Mouse (Mus musculus) embryonic facial prominence, embryonic 10.5 days (tissue): ENCODE measurements at regions not wholly inside any gene's neighbourhood (a gene's known extent, or its start where the extent isn't known, plus 50 kb on each side); places are given as distances from the start of the nearest gene placed in this dataset.

ENCODE experiments used
- DNase-seq: peaks from one replicate; pipeline ENCODE4 v3.0.0-alpha.2; 2017; ENCODE audit warnings: low spot score
- H3K27ac ChIP-seq: fragments of 300-500 bp; sonication (generic); replicated peaks from 2 replicates; pipeline ENCODE4 v1.5.1; 2016; ENCODE audit warnings: mild to moderate bottlenecking
- H3K27me3 ChIP-seq: fragments of 300-500 bp; sonication (generic); replicated peaks from 2 replicates; pipeline ENCODE4 v1.6.1; 2016; ENCODE audit warnings: low read depth, mild to moderate bottlenecking; ENCODE audit not compliant: poor library complexity, severe bottlenecking
- H3K36me3 ChIP-seq: fragments of 300-500 bp; sonication (generic); replicated peaks from 2 replicates; pipeline ENCODE4 v1.6.1; 2016; ENCODE audit warnings: mild to moderate bottlenecking, moderate library complexity
- H3K4me1 ChIP-seq: fragments of 300-500 bp; sonication (generic); 2 replicates; pipeline ENCODE4 v1.6.1; 2016
- H3K4me3 ChIP-seq: fragments of 300-500 bp; sonication (generic); 2 replicates; pipeline ENCODE4 v1.5.1; 2016; ENCODE audit warnings: mild to moderate bottlenecking, moderate library complexity
- H3K9me3 ChIP-seq: fragments of 300-500 bp; sonication (generic); 2 replicates; pipeline ENCODE4 v1.6.1; 2016; ENCODE audit warnings: mild to moderate bottlenecking
- WGBS: fragments of 180-500 bp; shearing (Covaris S2); methylation state at CpG from one replicate; pipeline ENCODE4 v1.1.7; 2016; 5-methylcytosine and 5-hydroxymethylcytosine counted together

GRCm38 (mm10) chr12:58743800-58744199, 268.0 kb downstream of the Sec23a start:
- Histone ChIP-seq H3K27me3 (no peaks in the 10 kb centered on the region), H3K4me3 (no peak overlapping the region), H3K27ac (no peak overlapping the region), H3K4me1 (0 out of 2 replicates have a peak, but pooled peaks cover 3% of the 10 kb centered on the region), H3K36me3 (no peaks in the 10 kb centered on the region), H3K9me3 (no peaks in the 10 kb centered on the region)
- WGBS, result 87% methylated on average over 1 of the region's 1 CpGs
- DNase-seq, result no peak

- no peaks in the 10 kb centered on the region for H3K9me3 ChIP-seq
- H3K27me3 ChIP-seq, result no peaks in the 10 kb centered on the region
- H3K4me1 ChIP-seq, result no peaks in the 10 kb centered on the region
- no peak overlapping the region for H3K4me3 ChIP-seq
- 70% methylated on average over 1 of the region's 1 CpGs for WGBS
- H3K27ac ChIP-seq, result no peak overlapping the region
- DNase-seq, result no peak
- H3K36me3 ChIP-seq, result no peaks in the 10 kb centered on the region
Observed at GRCm38 (mm10) chr12:58728094-58728493, 283.7 kb downstream of the Sec23a start.

GRCm38 (mm10) chr12:58727547-58727946, 284.3 kb downstream of the Sec23a start:
- no peaks in the 10 kb centered on the region for H3K36me3 ChIP-seq
- H3K4me1 ChIP-seq, result no peaks in the 10 kb centered on the region
- H3K27ac ChIP-seq, result no peak overlapping the region
- 92% methylated on average over 2 of the region's 2 CpGs for WGBS
- H3K4me3 ChIP-seq, result no peak overlapping the region
- H3K27me3 ChIP-seq, result no peaks in the 10 kb centered on the region
- DNase-seq, result no peak
- no peaks in the 10 kb centered on the region for H3K9me3 ChIP-seq

DNA sequence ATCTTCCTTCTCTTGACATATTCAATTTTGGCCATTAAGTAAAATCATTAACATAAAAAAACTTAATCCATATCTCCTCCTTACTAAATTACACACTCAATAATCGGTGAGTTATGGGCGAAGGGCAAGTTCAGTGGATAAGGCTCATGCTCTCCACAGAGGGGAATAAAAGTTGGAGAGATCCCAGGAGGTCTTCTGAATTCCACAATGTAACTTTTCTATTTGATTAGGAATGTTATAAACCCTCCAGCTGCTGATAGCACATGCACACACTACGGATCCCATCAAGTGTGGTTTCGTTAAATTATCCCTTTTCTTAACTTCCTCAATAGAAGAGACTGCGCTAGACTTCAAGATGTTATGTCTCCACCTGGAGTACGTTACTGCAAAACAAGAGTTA, 293.9 kb downstream of the Sec23a start:
- DNase-seq, result no peak
- Histone ChIP-seq H3K36me3 (no peaks in the 10 kb centered on the region), H3K9me3 (no peaks in the 10 kb centered on the region), H3K4me1 (no peaks in the 10 kb centered on the region), H3K27ac (no peak overlapping the region), H3K4me3 (no peak overlapping the region), H3K27me3 (no peaks in the 10 kb centered on the region)
- 92% methylated on average over 6 of the region's 6 CpGs for WGBS

DNA sequence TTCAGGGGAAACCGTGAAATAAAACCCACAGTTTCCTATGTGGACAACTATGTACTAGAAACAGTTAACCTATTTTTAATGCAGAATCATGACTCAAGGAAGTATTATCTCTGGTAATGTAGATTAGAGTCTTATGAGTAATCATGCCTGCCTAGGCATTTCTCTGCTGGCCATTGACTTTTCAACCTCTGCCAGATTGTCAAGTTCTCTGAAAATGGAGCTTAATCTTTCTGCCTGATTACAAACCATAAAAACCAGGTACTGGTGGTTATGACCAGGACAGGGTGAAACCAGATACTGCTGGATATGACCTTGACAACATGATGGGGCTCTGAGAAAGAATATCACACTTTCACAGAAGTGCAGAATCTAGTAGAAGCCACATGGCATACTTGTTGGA, 297.6 kb downstream of the Sec23a start:
- Histone ChIP-seq H3K4me1 (no peaks in the 10 kb centered on the region), H3K27me3 (no peaks in the 10 kb centered on the region), H3K27ac (no peak overlapping the region), H3K4me3 (no peak overlapping the region), H3K36me3 (no peaks in the 10 kb centered on the region), H3K9me3 (no peaks in the 10 kb centered on the region)
- 95% methylated on average over 1 of the region's 1 CpGs for WGBS
- no peak for DNase-seq

- Histone ChIP-seq H3K27me3 (no peaks in the 10 kb centered on the region), H3K4me3 (no peak overlapping the region), H3K4me1 (no peaks in the 10 kb centered on the region), H3K27ac (no peak overlapping the region), H3K9me3 (no peaks in the 10 kb centered on the region), H3K36me3 (no peaks in the 10 kb centered on the region)
- no peak for DNase-seq
- WGBS, result 90% methylated on average over 5 of the region's 5 CpGs
Observed at GRCm38 (mm10) chr12:58695680-58696079, 316.1 kb downstream of the Sec23a start.

DNA sequence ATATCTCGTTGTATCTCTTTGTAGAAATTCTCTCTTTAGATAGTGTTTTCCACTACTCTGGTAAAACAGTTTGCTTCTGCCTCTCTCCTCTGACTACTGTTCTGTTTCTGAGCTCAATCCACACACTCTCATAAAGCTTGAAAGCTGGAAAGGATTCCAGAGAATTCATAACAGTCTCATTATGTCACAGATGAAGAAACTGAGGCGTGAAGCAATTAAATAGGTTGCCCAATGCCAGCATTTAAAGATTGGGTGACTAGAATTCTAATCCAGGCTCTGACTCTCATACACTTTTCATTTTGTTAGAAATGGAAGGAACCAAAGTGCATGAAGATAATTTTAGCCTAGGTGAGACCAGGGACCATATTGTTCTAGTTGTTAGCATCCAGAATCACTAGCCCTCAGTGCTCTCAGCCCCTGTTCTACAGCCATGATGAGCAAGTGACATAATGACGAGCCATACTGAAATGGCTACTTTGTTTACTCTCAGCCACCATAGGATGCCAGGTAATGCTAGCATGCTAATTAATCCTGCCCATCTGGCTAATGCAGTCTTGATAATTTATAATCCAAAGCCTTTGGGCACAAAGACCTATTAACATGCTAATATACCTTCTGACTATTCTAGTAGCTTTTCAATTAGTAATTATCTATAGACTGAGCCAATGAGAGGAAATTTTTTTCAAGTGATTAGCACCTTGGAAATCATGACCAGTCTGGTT, 341.7 kb downstream of the Sec23a start:
- Histone ChIP-seq H3K4me3 (no peak overlapping the region), H3K9me3 (no peaks in the 10 kb centered on the region), H3K27ac (no peak overlapping the region), H3K4me1 (no peaks in the 10 kb centered on the region), H3K27me3 (no peaks in the 10 kb centered on the region), H3K36me3 (no peaks in the 10 kb centered on the region)
- WGBS, result 84% methylated on average over 3 of the region's 3 CpGs
- no peak for DNase-seq

DNA sequence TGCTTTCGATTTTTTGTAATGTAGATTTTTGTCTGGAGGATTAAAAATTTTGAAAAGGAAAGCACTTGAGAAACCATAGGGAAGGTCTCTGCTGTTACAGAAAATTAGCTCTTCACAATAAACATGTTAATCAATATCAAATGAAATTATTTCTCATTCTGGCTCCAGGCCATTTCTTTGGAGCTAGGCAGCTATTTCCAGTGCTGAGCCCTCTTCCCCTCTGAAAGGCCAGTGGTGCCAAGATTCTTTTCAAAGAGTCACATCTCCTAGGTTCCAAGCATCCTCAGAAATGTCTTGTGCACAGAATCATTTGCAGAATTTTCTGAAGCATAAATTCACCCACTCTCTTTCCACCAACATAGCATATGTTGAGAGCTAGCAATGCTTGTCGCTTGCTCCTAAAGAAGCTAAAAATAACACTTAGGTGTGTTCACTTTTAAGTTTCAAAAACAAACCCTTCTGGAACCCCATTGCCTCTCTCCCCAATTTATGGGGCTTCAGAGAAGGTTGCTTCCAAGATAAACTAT, 357.2 kb downstream of the Sec23a start:
- H3K36me3 ChIP-seq, result no peaks in the 10 kb centered on the region
- WGBS, result 94% methylated on average over 2 of the region's 2 CpGs
- DNase-seq, result no peak
- no peak overlapping the region for H3K27ac ChIP-seq
- H3K4me3 ChIP-seq, result no peak overlapping the region
- no peaks in the 10 kb centered on the region for H3K27me3 ChIP-seq
- peaks cover 4% of the 10 kb centered on the region; the same call in 1 of the 2 replicates for H3K4me1 ChIP-seq
- H3K9me3 ChIP-seq, result no peaks in the 10 kb centered on the region

GRCm38 (mm10) chr12:58653751-58654150, 358.1 kb downstream of the Sec23a start:
- Histone ChIP-seq H3K9me3 (no peaks in the 10 kb centered on the region), H3K36me3 (no peaks in the 10 kb centered on the region), H3K4me3 (no peak overlapping the region), H3K4me1 (peaks cover 4% of the 10 kb centered on the region; the same call in 1 of the 2 replicates), H3K27ac (no peak overlapping the region), H3K27me3 (no peaks in the 10 kb centered on the region)
- 85% methylated on average over 6 of the region's 6 CpGs for WGBS
- DNase-seq, result no peak

- Histone ChIP-seq H3K27me3 (no peaks in the 10 kb centered on the region), H3K4me1 (peaks cover 4% of the 10 kb centered on the region; the same call in 1 of the 2 replicates), H3K36me3 (no peaks in the 10 kb centered on the region), H3K27ac (peak overlapping the region; percentile 48; the same call in 1 of the 2 replicates), H3K9me3 (no peaks in the 10 kb centered on the region), H3K4me3 (no peak overlapping the region)
- no peak for DNase-seq
- WGBS, result 70% methylated on average over 6 of the region's 6 CpGs
Observed at GRCm38 (mm10) chr12:58653222-58653621, 358.6 kb downstream of the Sec23a start.

DNA sequence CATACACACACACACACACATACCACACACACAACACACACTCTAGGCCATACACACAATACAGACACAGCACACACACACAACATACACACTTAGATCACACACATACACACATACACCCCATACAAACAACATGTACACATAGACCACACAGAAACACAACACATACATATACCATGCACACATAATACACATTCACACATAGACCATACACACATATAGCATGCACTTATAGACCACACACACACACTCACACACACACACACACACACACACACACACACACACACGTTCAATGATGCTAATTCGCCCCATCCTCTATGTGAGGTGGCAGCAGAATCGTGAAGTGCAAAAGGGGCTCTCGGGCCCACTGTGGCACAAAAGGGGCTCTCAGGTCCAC, 359.1 kb downstream of the Sec23a start:
- Histone ChIP-seq H3K4me1 (peaks cover 4% of the 10 kb centered on the region; the same call in 1 of the 2 replicates), H3K36me3 (no peaks in the 10 kb centered on the region), H3K27ac (no peak overlapping the region), H3K9me3 (no peaks in the 10 kb centered on the region), H3K4me3 (no peak overlapping the region), H3K27me3 (no peaks in the 10 kb centered on the region)
- DNase-seq, result no peak
- 88% methylated on average over 4 of the region's 4 CpGs for WGBS

GRCm38 (mm10) chr12:58648322-58648721, 363.5 kb downstream of the Sec23a start:
- Histone ChIP-seq H3K36me3 (no peaks in the 10 kb centered on the region), H3K4me1 (peaks cover 9% of the 10 kb centered on the region; the same call in 1 of the 2 replicates), H3K27ac (no peak overlapping the region), H3K27me3 (no peaks in the 10 kb centered on the region), H3K4me3 (no peak overlapping the region), H3K9me3 (no peaks in the 10 kb centered on the region)
- WGBS, result 64% methylated on average over 4 of the region's 4 CpGs
- no peak for DNase-seq

DNA sequence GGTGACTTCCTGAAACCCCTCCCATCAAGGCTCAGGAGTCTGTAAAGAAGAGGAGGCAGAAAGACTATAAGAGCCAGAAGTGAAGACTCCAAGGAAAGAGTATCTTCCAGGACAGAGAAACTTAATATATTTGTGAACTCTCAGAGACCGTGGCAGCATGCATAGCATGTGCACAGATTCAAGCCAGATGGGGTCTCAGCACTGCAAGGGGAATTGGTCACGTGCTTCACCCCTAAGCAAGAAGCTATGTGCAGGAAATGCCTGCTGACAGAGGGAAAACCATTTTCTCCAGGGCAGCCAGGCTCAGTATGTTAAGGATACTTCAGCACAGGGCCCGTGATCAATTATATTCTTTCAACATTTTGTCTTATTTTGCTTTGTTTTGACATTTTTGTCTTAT, 368.0 kb downstream of the Sec23a start:
- WGBS, result 45% methylated on average over 3 of the region's 3 CpGs

More for the DNA sequence above, 368.0 kb downstream of the Sec23a start:
- Histone ChIP-seq H3K4me3 (no peak overlapping the region), H3K27ac (no peak overlapping the region), H3K36me3 (no peaks in the 10 kb centered on the region), H3K9me3 (no peaks in the 10 kb centered on the region), H3K27me3 (no peaks in the 10 kb centered on the region), H3K4me1 (peaks cover 15% of the 10 kb centered on the region)
- DNase-seq, result peak; percentile 73
